8 mouse cellular contexts compared by ENCODE assay signal in genomic region chr16:85128347-85128664, GRCm38 (mm10). TPM values are rescaled to one million over a fixed set of nuclear protein-coding genes. Genes with fewer than 3 reads are reported as not detected.
DNase-seq lines count a peak whose midpoint lies in the region; ATAC-seq and TF ChIP-seq lines count a peak whose summit lies in the region.

No protein-coding gene starts in this region.

- no peak overlapping the region for H3K4me3 ChIP-seq in forebrain, embryonic 10.5 days
- H3K4me3 ChIP-seq in forebrain, embryonic 11.5 days (ENCODE audit: low read depth, low read length) = no peak overlapping the region
- H3K4me3 ChIP-seq in lung, postnatal 0 days (ENCODE audit: low read depth, low read length) = no peak overlapping the region
- no peak overlapping the region for H3K4me3 ChIP-seq in forebrain, embryonic 15.5 days
- no peak overlapping the region for H3K4me3 ChIP-seq in neural tube, embryonic 14.5 days (ENCODE audit: low read depth, low read length)
- no peak overlapping the region for H3K4me3 ChIP-seq in liver, embryonic 11.5 days (ENCODE audit: low read depth, low read length)

- TF ChIP-seq EP300 in lung, postnatal 0 days (IDR thresholded peaks at IDR 0.05) = peak; percentile 87

- H3K4me1 ChIP-seq in forebrain, embryonic 10.5 days = peaks cover 47% of the 10 kb centered on the region
- no peaks in the 10 kb centered on the region; the same call in 1 of the 2 replicates for H3K4me1 ChIP-seq in forebrain, embryonic 11.5 days (replicated peaks; ENCODE audit: control insufficient read depth, insufficient read depth, low read length)
- peaks cover 26% of the 10 kb centered on the region for H3K4me1 ChIP-seq in lung, postnatal 0 days (ENCODE audit: insufficient read depth, low read depth, low read length)
- peaks cover 28% of the 10 kb centered on the region for H3K4me1 ChIP-seq in forebrain, embryonic 15.5 days
- H3K4me1 ChIP-seq in neural tube, embryonic 14.5 days (ENCODE audit: control insufficient read depth, insufficient read depth, low read length) = peaks cover 14% of the 10 kb centered on the region; the same call in 1 of the 2 replicates
- peaks cover 11% of the 10 kb centered on the region for H3K4me1 ChIP-seq in liver, embryonic 11.5 days (replicated peaks; ENCODE audit: control insufficient read depth, insufficient read depth, low read length)

- no peak overlapping the region for H3K4me2 ChIP-seq in forebrain, embryonic 11.5 days (ENCODE audit: low read depth, low read length, severe bottlenecking)
- H3K4me2 ChIP-seq in lung, postnatal 0 days (replicated peaks; ENCODE audit: low read depth, low read length) = no peak overlapping the region
- H3K4me2 ChIP-seq in forebrain, embryonic 15.5 days (replicated peaks) = no peak overlapping the region
- H3K4me2 ChIP-seq in neural tube, embryonic 14.5 days (ENCODE audit: low read depth, low read length) = no peak overlapping the region
- H3K4me2 ChIP-seq in liver, embryonic 11.5 days = no peak overlapping the region

- H3K9me3 ChIP-seq in forebrain, embryonic 10.5 days = peaks cover 5% of the 10 kb centered on the region; the same call in 1 of the 2 replicates
- no peaks in the 10 kb centered on the region for H3K9me3 ChIP-seq in forebrain, embryonic 11.5 days (ENCODE audit: control insufficient read depth, low read length)
- no peaks in the 10 kb centered on the region for H3K9me3 ChIP-seq in lung, postnatal 0 days (ENCODE audit: low read length)
- H3K9me3 ChIP-seq in forebrain, embryonic 15.5 days = no peaks in the 10 kb centered on the region
- H3K9me3 ChIP-seq in neural tube, embryonic 14.5 days (ENCODE audit: control insufficient read depth, low read length) = no peaks in the 10 kb centered on the region
- H3K9me3 ChIP-seq in liver, embryonic 11.5 days (ENCODE audit: control insufficient read depth, low read length) = no peaks in the 10 kb centered on the region

- H3K27me3 ChIP-seq in forebrain, embryonic 10.5 days (ENCODE audit: poor library complexity, severe bottlenecking) = no peaks in the 10 kb centered on the region
- H3K27me3 ChIP-seq in forebrain, embryonic 11.5 days (ENCODE audit: control insufficient read depth, insufficient read depth, low read length) = no peaks in the 10 kb centered on the region
- no peaks in the 10 kb centered on the region for H3K27me3 ChIP-seq in lung, postnatal 0 days (replicated peaks; ENCODE audit: insufficient read depth, low read length)
- no peaks in the 10 kb centered on the region for H3K27me3 ChIP-seq in forebrain, embryonic 15.5 days
- no peaks in the 10 kb centered on the region for H3K27me3 ChIP-seq in neural tube, embryonic 14.5 days (ENCODE audit: control insufficient read depth, insufficient read depth, low read length)
- no peaks in the 10 kb centered on the region for H3K27me3 ChIP-seq in liver, embryonic 11.5 days (replicated peaks; ENCODE audit: control insufficient read depth, insufficient read depth, low read length)

- DNase-seq in forebrain, embryonic 10.5 days (ENCODE audit: extremely low spot score, low spot score) = no peak
- no peak for DNase-seq in forebrain, embryonic 11.5 days (ENCODE audit: low spot score)
- peak; percentile 91 for DNase-seq in lung, postnatal 0 days (ENCODE audit: low spot score)
- DNase-seq in lung, postnatal 14 days = no peak
- no peak for DNase-seq in gastrocnemius, postnatal 14 days
- DNase-seq in liver, embryonic 11.5 days (ENCODE audit: low spot score) = no peak

- intact Hi-C loops in gastrocnemius, postnatal 14 days (cut with DNase I; ENCODE audit: low total_unique reads) = no loop called here

- ATAC-seq in forebrain, embryonic 11.5 days (replicated peaks; ENCODE audit: low FRiP score) = no peak
- ATAC-seq in lung, postnatal 0 days = peak; percentile 50
- peak; percentile 74 for ATAC-seq in forebrain, embryonic 15.5 days (replicated peaks)
- ATAC-seq in neural tube, embryonic 14.5 days (ENCODE audit: low read depth) = peak; percentile 66; the same call in 1 of the 2 replicates
- ATAC-seq in liver, embryonic 11.5 days (replicated peaks; ENCODE audit: low FRiP score) = no peak

- no peak for TF ChIP-seq CTCF in lung, postnatal 0 days (IDR thresholded peaks at IDR 0.05)

- WGBS in forebrain, embryonic 10.5 days = 53% methylated on average over 5 of the region's 5 CpGs
- 54% methylated on average over 5 of the region's 5 CpGs for WGBS in forebrain, embryonic 11.5 days
- WGBS in lung, postnatal 0 days = 30% methylated on average over 5 of the region's 5 CpGs
- WGBS in forebrain, embryonic 15.5 days = 16% methylated on average over 5 of the region's 5 CpGs
- WGBS in neural tube, embryonic 14.5 days = 26% methylated on average over 5 of the region's 5 CpGs
- WGBS in liver, embryonic 11.5 days = 46% methylated on average over 5 of the region's 5 CpGs

- peaks cover 17% of the 10 kb centered on the region for H3K36me3 ChIP-seq in forebrain, embryonic 10.5 days (replicated peaks)
- no peaks in the 10 kb centered on the region for H3K36me3 ChIP-seq in forebrain, embryonic 11.5 days (ENCODE audit: control insufficient read depth, insufficient read depth, low read length)
- no peaks in the 10 kb centered on the region for H3K36me3 ChIP-seq in lung, postnatal 0 days (ENCODE audit: insufficient read depth, low read length)
- no peaks in the 10 kb centered on the region for H3K36me3 ChIP-seq in forebrain, embryonic 15.5 days
- H3K36me3 ChIP-seq in neural tube, embryonic 14.5 days (ENCODE audit: control insufficient read depth, insufficient read depth, low read length) = no peaks in the 10 kb centered on the region
- H3K36me3 ChIP-seq in liver, embryonic 11.5 days (ENCODE audit: control insufficient read depth, insufficient read depth, low read length) = no peaks in the 10 kb centered on the region; the same call in 1 of the 2 replicates

- H3K9ac ChIP-seq in forebrain, embryonic 11.5 days (ENCODE audit: low read length) = no peak overlapping the region
- no peak overlapping the region for H3K9ac ChIP-seq in lung, postnatal 0 days (replicated peaks; ENCODE audit: low read depth)
- H3K9ac ChIP-seq in forebrain, embryonic 15.5 days (replicated peaks) = no peak overlapping the region
- no peak overlapping the region for H3K9ac ChIP-seq in neural tube, embryonic 14.5 days (replicated peaks; ENCODE audit: low read depth, low read length)
- H3K9ac ChIP-seq in liver, embryonic 11.5 days (ENCODE audit: low read depth, low read length) = no peak overlapping the region

- H3K27ac ChIP-seq in forebrain, embryonic 10.5 days = peak overlapping the region; percentile 65
- no peak overlapping the region for H3K27ac ChIP-seq in forebrain, embryonic 11.5 days (ENCODE audit: low read depth, low read length)
- H3K27ac ChIP-seq in lung, postnatal 0 days (ENCODE audit: low read length) = peak overlapping the region; percentile 74
- peak overlapping the region; percentile 80 for H3K27ac ChIP-seq in forebrain, embryonic 15.5 days (replicated peaks)
- H3K27ac ChIP-seq in neural tube, embryonic 14.5 days (ENCODE audit: low read depth, low read length) = peak overlapping the region; percentile 40
- no peak overlapping the region for H3K27ac ChIP-seq in liver, embryonic 11.5 days (ENCODE audit: low read depth, low read length)

RNA-seq across cellular contexts. Expression of gene App, which starts 45.3 kb away (rescaled TPM):
- 86.1 and 91.3 TPM in 2 replicates for polyA plus RNA-seq in forebrain, embryonic 10.5 days (2016; fragmentation: Nextera tagmentation; extraction: Ambion mirVana)
- 133 and 134 TPM in 2 replicates for polyA plus RNA-seq in forebrain, embryonic 11.5 days (2014; fragmentation: Nextera tagmentation; extraction: Ambion mirVana)
- 425 and 457 TPM in 2 replicates for polyA plus RNA-seq in lung, postnatal 0 days (2015; fragmentation: Nextera tagmentation; extraction: Ambion mirVana)
- 260 and 266 TPM in 2 replicates for polyA plus RNA-seq in forebrain, embryonic 15.5 days (2015; fragmentation: Nextera tagmentation; extraction: Ambion mirVana)
- polyA plus RNA-seq in neural tube, embryonic 14.5 days (2014; fragmentation: Nextera tagmentation; extraction: Ambion mirVana) = 455 and 516 TPM in 2 replicates
- total RNA-seq in gastrocnemius, postnatal 14 days (2021) = 100 to 1,000 TPM; 149 to 161 TPM
- polyA plus RNA-seq in liver, embryonic 11.5 days (2014; fragmentation: Nextera tagmentation; extraction: Ambion mirVana) = 37.8 and 44.5 TPM in 2 replicates

Comparison
In these comparisons a context has a peak if more than half of its experiments do, and no peak if none do; other contexts are left out.
1. H3K27ac ChIP-seq: peak in forebrain, embryonic 10.5 days (single experiment), lung, postnatal 0 days (single experiment), forebrain, embryonic 15.5 days (single experiment) and neural tube, embryonic 14.5 days (single experiment); none in forebrain, embryonic 11.5 days (single experiment) and liver, embryonic 11.5 days (single experiment).
2. ATAC-seq: peak in lung, postnatal 0 days (single experiment), forebrain, embryonic 15.5 days (single experiment) and neural tube, embryonic 14.5 days (single experiment); none in forebrain, embryonic 11.5 days (single experiment) and liver, embryonic 11.5 days (single experiment).